Mouse (Mus musculus) liver, embryonic 16.5 days (tissue): ENCODE results near the gene Lcn3. TPM values are rescaled to one million over a fixed set of nuclear protein-coding genes. Genes with fewer than 3 reads are reported as not detected.
"Not testable (repeated sequence)": the region's sequence is repeated elsewhere in the genome, so short reads cannot be mapped to it uniquely, and the experiment has no call there.

Experiments
- ATAC-seq: fragments of 200-750 bp; cut with Nextera tagmentation; 2 replicates; pipeline ENCODE4 v1.8.0; 2017; ENCODE audit warnings: low read depth, mild to moderate bottlenecking, moderate number of reproducible peaks, moderate library complexity
- H3K27ac ChIP-seq: fragments of 300-500 bp; sonication (generic); 2 replicates; pipeline ENCODE4 v1.5.1; 2014; ENCODE audit warnings: mild to moderate bottlenecking, low read length
- H3K27me3 ChIP-seq: fragments of 300-500 bp; sonication (generic); 2 replicates; pipeline ENCODE4 v1.6.1; 2014; ENCODE audit warnings: low read depth, low read length, mixed read lengths; ENCODE audit not compliant: control insufficient read depth, insufficient read depth
- H3K36me3 ChIP-seq: fragments of 300-500 bp; sonication (generic); 2 replicates; pipeline ENCODE4 v1.6.1; 2014; ENCODE audit warnings: mild to moderate bottlenecking; ENCODE audit not compliant: control insufficient read depth, insufficient read depth
- H3K4me1 ChIP-seq: fragments of 300-500 bp; sonication (generic); 2 replicates; pipeline ENCODE4 v1.6.1; 2014; ENCODE audit warnings: low read depth, low read length, mixed read lengths; ENCODE audit not compliant: control insufficient read depth
- H3K4me2 ChIP-seq: fragments of 300-500 bp; sonication (generic); 2 replicates; pipeline ENCODE4 v1.6.1; 2014; ENCODE audit warnings: low read depth, low read length, mixed read lengths
- H3K4me3 ChIP-seq: fragments of 300-500 bp; sonication (generic); 2 replicates; pipeline ENCODE4 v1.5.1; 2014; ENCODE audit warnings: low read depth, mild to moderate bottlenecking, low read length
- H3K9ac ChIP-seq: fragments of 300-500 bp; sonication (generic); 2 replicates; pipeline ENCODE4 v1.6.1; 2014; ENCODE audit warnings: low read depth, low read length
- H3K9me3 ChIP-seq: fragments of 300-500 bp; sonication (generic); replicated peaks from 2 replicates; pipeline ENCODE4 v1.6.1; 2016; ENCODE audit warnings: low read length; ENCODE audit not compliant: control insufficient read depth
- WGBS: fragments of 180-500 bp; shearing (Covaris S2); extraction: QIAGEN DNeasy Blood & Tissue Kit; methylation state at CpG from one replicate; pipeline ENCODE4 v1.1.7; 2014; ENCODE audit not compliant: insufficient replicate concordance; 5-methylcytosine and 5-hydroxymethylcytosine counted together
- polyA plus RNA-seq: library from polyadenylated mRNA; unstranded; fragments of >200 nt; fragmentation: Nextera tagmentation; extraction: Ambion mirVana; gene quantifications from 2 replicates; pipeline ENCODE4 v1.2.1, GENCODE M21; 2015

Lcn3 gene
- polyA plus RNA-seq: not detected in 2 replicates

- no peak within 1 kb of the TSS for H3K4me3 ChIP-seq
- H3K27ac ChIP-seq: no peak within 1 kb of the TSS
- no peak for ATAC-seq
- no peaks in the 10 kb centered on the region for H3K36me3 ChIP-seq
- H3K27me3 ChIP-seq: no peaks in the 10 kb centered on the region
- no peaks in the 10 kb centered on the region for H3K9me3 ChIP-seq
- no peaks in the 10 kb centered on the region for H3K4me1 ChIP-seq
- H3K4me2 ChIP-seq: no peak within 1 kb of the TSS
- 45% methylated on average over 2 of the region's 2 CpGs for whole genome bisulfite sequencing
- H3K9ac ChIP-seq: no peak within 1 kb of the TSS
These were observed at the start of gene Lcn3 for GRCm38 (mm10) chr2:25765269-25765668. TSS of gene Lcn3 (plus strand) at chr2:25765569.

DNA sequence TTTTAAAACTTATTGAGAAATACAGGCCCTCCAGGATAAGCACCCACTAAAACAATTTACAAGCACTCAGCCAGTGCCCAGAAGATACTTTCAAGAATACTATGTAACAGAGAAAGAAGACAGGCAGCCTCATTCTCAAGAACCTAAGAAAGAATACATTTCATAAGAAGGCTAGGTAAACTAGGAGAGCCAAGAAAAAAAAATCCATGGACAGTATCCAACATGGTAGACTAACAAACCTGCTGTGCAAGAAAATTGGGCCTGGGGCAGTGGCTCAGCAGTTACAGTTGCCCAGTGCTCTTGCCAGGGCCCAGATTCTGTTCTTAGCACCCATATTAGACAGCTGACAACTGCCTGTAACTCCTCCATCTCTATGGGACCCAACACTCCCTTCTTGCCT lies 48.1 kb upstream of the Lcn3 start:
- H3K4me3 ChIP-seq: no peak overlapping the region
- no peak overlapping the region for H3K9ac ChIP-seq
- no peaks in the 10 kb centered on the region for H3K27me3 ChIP-seq
- no peak overlapping the region for H3K4me2 ChIP-seq
- no peaks in the 10 kb centered on the region for H3K4me1 ChIP-seq
- H3K27ac ChIP-seq: no peak overlapping the region
- H3K9me3 ChIP-seq: no peaks in the 10 kb centered on the region
- ATAC-seq: no peak
- H3K36me3 ChIP-seq: no peaks in the 10 kb centered on the region

- no peaks in the 10 kb centered on the region for H3K9me3 ChIP-seq
- no peaks in the 10 kb centered on the region for H3K4me1 ChIP-seq
- H3K27ac ChIP-seq: no peak overlapping the region
- H3K4me2 ChIP-seq: no peak overlapping the region
- no peaks in the 10 kb centered on the region for H3K27me3 ChIP-seq
- no peaks in the 10 kb centered on the region for H3K36me3 ChIP-seq
- no peak overlapping the region for H3K9ac ChIP-seq
- ATAC-seq: no peak
- WGBS: 35% methylated on average over 2 of the region's 2 CpGs
- no peak overlapping the region for H3K4me3 ChIP-seq
These were observed 32.0 kb upstream of the Lcn3 start for GRCm38 (mm10) chr2:25733199-25733930.

DNA sequence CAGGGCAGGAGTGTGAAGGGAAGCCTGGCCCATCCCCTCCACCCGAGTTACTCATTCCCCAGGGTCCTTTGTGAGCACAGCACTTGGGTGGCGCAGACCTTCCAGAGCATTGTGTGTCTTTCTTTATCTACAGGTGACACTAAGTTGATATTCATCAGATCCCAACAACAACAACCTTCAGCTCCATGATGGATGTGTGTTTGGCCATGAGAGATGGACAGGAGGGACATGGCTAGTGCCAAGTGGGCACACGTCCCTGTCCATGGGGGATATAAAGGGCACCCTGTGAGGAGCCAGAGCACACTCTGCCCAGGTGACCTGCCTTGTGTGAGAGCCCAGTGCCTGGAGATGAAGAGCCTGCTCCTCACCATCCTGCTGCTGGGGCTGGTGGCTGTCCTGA lies 28.7 kb upstream of the Lcn3 start, which contains the start of gene Obp2b:
TSS of gene Obp2b (plus strand) at position 301 of the 400 bp plus-strand sequence.
- not testable (repeated sequence) for H3K9ac ChIP-seq, H3K4me1 ChIP-seq, H3K36me3 ChIP-seq, H3K9me3 ChIP-seq, H3K4me3 ChIP-seq, ATAC-seq, H3K27me3 ChIP-seq, H3K4me2 ChIP-seq, H3K27ac ChIP-seq
- 50% methylated on average over 3 of the region's 3 CpGs for WGBS

GRCm38 (mm10) chr2:25741671-25742070 lies 23.7 kb upstream of the Lcn3 start:
- H3K4me2 ChIP-seq: no peak overlapping the region
- no peaks in the 10 kb centered on the region for H3K36me3 ChIP-seq
- no peaks in the 10 kb centered on the region for H3K4me1 ChIP-seq
- H3K27me3 ChIP-seq: no peaks in the 10 kb centered on the region
- ATAC-seq: no peak
- H3K4me3 ChIP-seq: no peak overlapping the region
- WGBS: 56% methylated on average over 1 of the region's 1 CpGs
- H3K9ac ChIP-seq: no peak overlapping the region
- no peaks in the 10 kb centered on the region for H3K9me3 ChIP-seq
- H3K27ac ChIP-seq: no peak overlapping the region

GRCm38 (mm10) chr2:25754201-25754600 lies 11.2 kb upstream of the Lcn3 start:
- 58% methylated on average over 1 of the region's 1 CpGs for WGBS

DNA sequence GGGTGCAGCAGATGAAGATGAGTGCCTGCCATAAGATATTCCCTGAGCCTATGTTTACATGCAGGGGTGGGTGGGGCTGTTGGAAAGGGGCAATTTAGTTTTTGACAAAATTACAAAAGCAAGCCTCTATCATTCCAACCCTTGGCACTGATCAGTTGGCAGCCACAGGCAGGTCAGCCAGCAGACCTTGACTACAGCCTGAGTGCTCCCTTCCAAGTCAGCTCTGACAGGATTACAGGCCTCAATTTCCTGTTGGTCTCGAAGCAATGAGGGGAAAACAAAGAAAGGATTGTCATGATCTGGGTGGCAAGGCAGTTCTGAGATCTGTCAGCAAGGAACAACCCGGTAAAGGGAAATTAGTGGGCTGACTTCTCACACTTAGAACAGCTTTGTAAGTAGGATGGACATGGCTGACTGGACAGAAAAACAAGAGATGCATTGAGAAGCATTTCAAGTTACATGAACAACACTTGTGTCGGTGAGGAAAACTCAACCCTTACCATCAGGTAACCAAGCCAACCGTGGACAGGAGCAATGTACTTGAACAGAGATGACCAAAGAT lies 7.2 kb upstream of the Lcn3 start:
- Histone ChIP-seq H3K9me3 (no peaks in the 10 kb centered on the region), H3K4me2 (no peak overlapping the region), H3K27ac (no peak overlapping the region), H3K36me3 (no peaks in the 10 kb centered on the region), H3K27me3 (no peaks in the 10 kb centered on the region), H3K4me1 (no peaks in the 10 kb centered on the region), H3K9ac (no peak overlapping the region), H3K4me3 (no peak overlapping the region)
- no peak for ATAC-seq
- 43% methylated on average over 4 of the region's 4 CpGs for WGBS

More at GRCm38 (mm10) chr2:25754201-25754600, 11.2 kb upstream of the Lcn3 start:
- H3K27ac ChIP-seq: no peak overlapping the region
- H3K4me1 ChIP-seq: no peaks in the 10 kb centered on the region
- H3K36me3 ChIP-seq: no peaks in the 10 kb centered on the region
- H3K9me3 ChIP-seq: no peaks in the 10 kb centered on the region
- no peak overlapping the region for H3K4me3 ChIP-seq
- no peak overlapping the region for H3K4me2 ChIP-seq
- no peak overlapping the region for H3K9ac ChIP-seq
- H3K27me3 ChIP-seq: no peaks in the 10 kb centered on the region
- ATAC-seq: no peak

- Histone ChIP-seq H3K9ac (no peak overlapping the region), H3K36me3 (no peaks in the 10 kb centered on the region), H3K27ac (no peak overlapping the region), H3K4me3 (no peak overlapping the region), H3K4me1 (no peaks in the 10 kb centered on the region), H3K4me2 (no peak overlapping the region), H3K27me3 (no peaks in the 10 kb centered on the region), H3K9me3 (no peaks in the 10 kb centered on the region)
- 60% methylated on average over 4 of the region's 4 CpGs for WGBS
- ATAC-seq: no peak
These were observed 2.4 kb downstream of the Lcn3 start for GRCm38 (mm10) chr2:25767764-25768163.

DNA sequence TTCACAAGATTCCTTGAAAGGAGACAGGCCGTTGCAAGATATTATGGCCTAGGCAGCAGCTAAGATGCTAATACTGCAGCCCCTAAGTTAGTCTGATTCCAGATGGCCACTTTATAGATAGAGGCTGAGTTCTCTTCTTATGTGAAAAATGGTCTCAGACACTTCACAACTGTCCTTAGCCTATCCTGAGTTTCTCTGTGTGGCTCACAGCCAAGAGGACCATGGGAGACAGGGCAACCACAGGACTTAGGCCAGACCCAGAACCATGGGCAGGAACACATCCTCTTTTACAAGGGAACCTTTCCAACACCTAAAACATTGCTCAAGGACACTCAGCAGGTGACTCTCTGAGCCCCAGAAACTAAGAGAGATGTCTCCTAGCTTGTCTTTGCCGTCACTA lies 8.1 kb downstream of the Lcn3 start:
- no peak for ATAC-seq
- Histone ChIP-seq H3K9ac (no peak overlapping the region), H3K4me1 (no peaks in the 10 kb centered on the region), H3K36me3 (no peaks in the 10 kb centered on the region), H3K27me3 (no peaks in the 10 kb centered on the region), H3K27ac (no peak overlapping the region), H3K4me3 (no peak overlapping the region), H3K4me2 (no peak overlapping the region), H3K9me3 (no peaks in the 10 kb centered on the region)
- WGBS: 61% methylated on average over 2 of the region's 2 CpGs
